Mouse (Mus musculus): ENCODE measurements around the gene Nlrp10. TPM values are rescaled to one million over a fixed set of nuclear protein-coding genes. Genes with fewer than 3 reads are reported as not detected.

Gene Nlrp10
- total RNA-seq, 2 experiments from 2014 or later = 0.29 to 0.43 TPM

DNA sequence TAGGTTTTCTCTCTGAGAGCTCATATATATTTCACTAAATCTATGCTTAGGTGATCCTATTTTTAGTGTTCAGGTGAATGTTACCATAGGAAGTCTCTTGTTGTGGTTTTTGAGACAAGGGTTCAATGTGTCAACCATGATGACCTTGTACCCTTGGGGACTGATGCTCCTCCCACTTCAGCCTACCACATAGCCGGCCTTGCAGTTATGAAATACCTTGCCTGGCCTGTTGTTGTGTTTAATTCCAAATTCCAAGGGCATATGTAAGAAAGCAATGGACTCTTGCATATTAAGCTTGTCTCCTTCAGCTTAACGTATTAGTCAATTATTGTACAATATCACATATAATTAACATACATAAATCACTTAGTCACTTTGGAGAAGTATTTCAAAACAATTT is 26.0 kb downstream of the Nlrp10 start:
- no peak for DNase-seq (ENCODE audit: low spot score in 2 of 2)

DNA sequence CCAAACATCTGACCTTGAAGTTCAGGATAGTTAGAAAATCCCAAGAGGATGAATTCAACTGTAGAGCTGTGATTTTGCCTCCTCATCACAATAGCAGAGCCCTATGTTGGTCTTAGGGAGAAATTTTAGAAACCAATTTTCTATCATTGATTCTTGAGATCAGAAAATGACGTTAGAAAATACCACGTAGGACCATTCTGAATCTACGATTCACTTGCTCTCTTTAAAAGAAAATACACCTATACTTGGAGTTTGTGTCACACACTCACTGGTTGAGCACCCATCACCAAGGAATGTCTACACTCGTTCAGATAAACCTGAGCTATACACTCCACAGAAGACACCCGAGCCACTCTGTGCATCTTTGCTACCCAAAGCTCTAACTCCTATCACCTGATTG is 35.7 kb downstream of the Nlrp10 start, which contains the start of gene Olfr519:
TSS of gene Olfr519 (minus strand) at position 101 of the 400 bp plus-strand sequence.
- DNase-seq (ENCODE audit: low spot score in 2 of 2) = no peak

DNA sequence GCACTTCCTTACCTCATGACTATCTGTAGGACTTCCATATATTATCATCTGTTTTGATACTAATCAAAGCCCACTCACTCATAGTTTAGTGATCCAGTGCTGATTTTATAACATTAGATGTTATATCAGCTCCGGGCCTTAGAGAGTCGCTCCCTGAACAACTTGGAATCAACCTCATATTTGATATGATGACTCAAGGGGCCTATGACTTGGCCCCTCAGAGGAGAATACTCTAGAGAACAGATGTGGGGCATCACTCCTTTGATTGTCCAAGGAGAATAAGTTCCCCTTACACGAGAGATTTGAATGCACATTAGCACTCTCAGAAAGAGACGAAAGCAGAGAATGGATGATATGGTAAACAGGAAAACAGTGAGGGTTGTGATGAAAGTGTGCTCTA is 45.1 kb downstream of the Nlrp10 start, which contains the start of gene Olfr518:
TSS of gene Olfr518 (minus strand) at position 101 of the 400 bp plus-strand sequence.
- DNase-seq (ENCODE audit: low spot score in 2 of 2) = no peak

DNA sequence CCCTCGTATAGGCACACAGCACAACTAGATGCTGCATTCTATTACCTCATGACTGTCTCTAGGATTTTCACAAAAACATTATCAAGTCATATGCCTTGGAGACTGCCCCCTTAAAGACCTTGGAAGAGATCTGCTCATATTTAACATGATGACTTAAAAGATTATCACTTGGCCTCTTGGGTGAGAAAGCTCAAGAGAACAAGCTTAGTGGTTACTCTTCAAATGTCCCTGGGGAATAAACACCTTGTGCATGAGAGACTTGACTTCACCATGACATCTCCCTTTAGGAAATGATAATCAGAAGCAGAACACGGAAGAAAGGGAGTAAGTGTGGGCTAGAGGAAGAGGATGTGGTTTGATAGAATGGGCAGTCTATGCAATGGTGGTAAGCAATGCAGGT is 57.7 kb downstream of the Nlrp10 start, which contains the start of gene Olfr517:
TSS of gene Olfr517 (minus strand) at position 101 of the 400 bp plus-strand sequence.
- no peak for DNase-seq (ENCODE audit: low spot score in 2 of 2)

Other genes starting within 250 kb of the Nlrp10 start
- gene Olfr512, start 216.9 kb downstream of the Nlrp10 start, total RNA-seq (2021) = not detected
- gene Olfr513, start 179.2 kb downstream of the Nlrp10 start, total RNA-seq (2021) = not detected
- not detected for gene Olfr514, start 104.2 kb downstream of the Nlrp10 start, total RNA-seq (2021)
- gene Olfr516, start 79.6 kb downstream of the Nlrp10 start, total RNA-seq (2021) = not detected
- gene Olfr517, start 57.8 kb downstream of the Nlrp10 start, total RNA-seq (2021) = not detected
- not detected for gene Olfr518, start 45.2 kb downstream of the Nlrp10 start, total RNA-seq (2021)
- not detected for gene Olfr519, start 35.8 kb downstream of the Nlrp10 start, total RNA-seq (2021)
- gene Eif3f, start 4.2 kb upstream of the Nlrp10 start, total RNA-seq (2021) = 100 to 1,000 TPM; 121 to 130 TPM
- gene Tub, start 20.2 kb upstream of the Nlrp10 start, total RNA-seq (2021) = 100 to 1,000 TPM; 162 to 173 TPM
- gene Ric3, start 153.2 kb upstream of the Nlrp10 start, total RNA-seq (2021) = 10 to 100 TPM; 47.3 to 52.1 TPM
- gene Lmo1, start 245.0 kb upstream of the Nlrp10 start, total RNA-seq (2021) = 10 to 100 TPM; 74.5 to 79.0 TPM